Mouse (Mus musculus) forebrain, embryonic 13.5 days (tissue): ENCODE results near the gene Dlk2. TPM values are rescaled to one million over a fixed set of nuclear protein-coding genes. Genes with fewer than 3 reads are reported as not detected.

Experiments
- ATAC-seq: fragments of 200-750 bp; cut with Nextera tagmentation; 2 replicates; pipeline ENCODE4 v1.8.0; 2017
- H3K27ac ChIP-seq: fragments of 300-500 bp; sonication (generic); 2 replicates; pipeline ENCODE4 v1.5.1; 2015; ENCODE audit warnings: inconsistent platforms, mild to moderate bottlenecking, moderate library complexity
- H3K27me3 ChIP-seq: fragments of 300-500 bp; sonication (generic); 2 replicates; pipeline ENCODE4 v1.6.1; 2015; ENCODE audit warnings: mild to moderate bottlenecking, inconsistent platforms
- H3K36me3 ChIP-seq: fragments of 300-500 bp; sonication (generic); 2 replicates; pipeline ENCODE4 v1.6.1; 2015; ENCODE audit warnings: mild to moderate bottlenecking, inconsistent platforms; ENCODE audit not compliant: poor library complexity, severe bottlenecking
- H3K4me1 ChIP-seq: fragments of 300-500 bp; sonication (generic); 2 replicates; pipeline ENCODE4 v1.6.1; 2015; ENCODE audit warnings: inconsistent platforms
- H3K4me2 ChIP-seq: fragments of 300-500 bp; sonication (generic); 2 replicates; pipeline ENCODE4 v1.6.1; 2015; ENCODE audit warnings: inconsistent platforms, mild to moderate bottlenecking, moderate library complexity
- H3K4me3 ChIP-seq: fragments of 300-500 bp; sonication (generic); 2 replicates; pipeline ENCODE4 v1.5.1; 2015; ENCODE audit warnings: mild to moderate bottlenecking, inconsistent platforms
- H3K9ac ChIP-seq: fragments of 300-500 bp; sonication (generic); 2 replicates; pipeline ENCODE4 v1.6.1; 2015; ENCODE audit warnings: mild to moderate bottlenecking, inconsistent platforms
- H3K9me3 ChIP-seq: fragments of 300-500 bp; sonication (generic); replicated peaks from 2 replicates; pipeline ENCODE4 v1.6.1; 2016; ENCODE audit warnings: inconsistent platforms
- WGBS: fragments of 180-500 bp; shearing (Covaris S2); methylation state at CpG from one replicate; pipeline ENCODE4 v1.1.7; 2015; 5-methylcytosine and 5-hydroxymethylcytosine counted together
- polyA plus RNA-seq: library from polyadenylated mRNA; unstranded; fragments of >200 nt; fragmentation: Nextera tagmentation; extraction: Ambion mirVana; gene quantifications from 2 replicates; pipeline ENCODE4 v1.2.1, GENCODE M21; 2015

Dlk2 gene
- polyA plus RNA-seq, 1 experiment from 2014 or later = 2.6 TPM

- Histone ChIP-seq H3K27me3 (peaks cover 71% of the 10 kb centered on the region), H3K9me3 (no peaks in the 10 kb centered on the region), H3K4me1 (peaks cover 20% of the 10 kb centered on the region), H3K36me3 (peaks cover 4% of the 10 kb centered on the region; the same call in 1 of the 2 replicates), H3K4me2 (peak overlapping the region; percentile 99), H3K9ac (peak overlapping the region; percentile 71), H3K4me3 (peak overlapping the region; percentile 66), H3K27ac (peak overlapping the region; percentile 16; the same call in 1 of the 2 replicates)
- under 1% methylated on average over 44 of the region's 48 CpGs for WGBS
- peak; percentile 86 for ATAC-seq
Measured at GRCm38 (mm10) chr17:46298220-46298913, 1.1 kb downstream of the Dlk2 start.

GRCm38 (mm10) chr17:46301892-46302291 is 4.7 kb downstream of the Dlk2 start:
- WGBS = 78% methylated on average over 12 of the region's 12 CpGs
- Histone ChIP-seq H3K27me3 (peaks cover 42% of the 10 kb centered on the region), H3K4me3 (no peak overlapping the region), H3K36me3 (peaks cover 20% of the 10 kb centered on the region), H3K4me2 (no peak overlapping the region), H3K9ac (no peak overlapping the region), H3K9me3 (no peaks in the 10 kb centered on the region), H3K27ac (no peak overlapping the region), H3K4me1 (peaks cover 20% of the 10 kb centered on the region)
- ATAC-seq = no peak

- Histone ChIP-seq H3K9ac (no peak overlapping the region), H3K9me3 (no peaks in the 10 kb centered on the region), H3K4me1 (no peaks in the 10 kb centered on the region), H3K27ac (no peak overlapping the region), H3K36me3 (peaks cover 20% of the 10 kb centered on the region), H3K27me3 (peaks cover 21% of the 10 kb centered on the region), H3K4me3 (no peak overlapping the region), H3K4me2 (no peak overlapping the region)
- ATAC-seq = no peak
- 89% methylated on average over 9 of the region's 9 CpGs for WGBS
Measured at GRCm38 (mm10) chr17:46304184-46304583, 7.0 kb downstream of the Dlk2 start.

- H3K9me3 ChIP-seq = no peaks in the 10 kb centered on the region
- 91% methylated on average over 15 of the region's 15 CpGs for WGBS
- no peak overlapping the region for H3K27ac ChIP-seq
- no peak overlapping the region for H3K4me3 ChIP-seq
- H3K4me1 ChIP-seq = no peaks in the 10 kb centered on the region
- H3K27me3 ChIP-seq = no peaks in the 10 kb centered on the region
- no peak overlapping the region; the same call in 1 of the 2 replicates for H3K9ac ChIP-seq
- peaks cover 20% of the 10 kb centered on the region for H3K36me3 ChIP-seq
- H3K4me2 ChIP-seq = no peak overlapping the region
- no peak for ATAC-seq
Measured at GRCm38 (mm10) chr17:46306956-46307355, 9.7 kb downstream of the Dlk2 start.

- no peaks in the 10 kb centered on the region for H3K27me3 ChIP-seq
- no peak overlapping the region for H3K4me3 ChIP-seq
- H3K9me3 ChIP-seq = no peaks in the 10 kb centered on the region
Measured at GRCm38 (mm10) chr17:46309835-46310234, 12.6 kb downstream of the Dlk2 start.

GRCm38 (mm10) chr17:46310515-46310914 is 13.3 kb downstream of the Dlk2 start:
- Histone ChIP-seq H3K9me3 (no peaks in the 10 kb centered on the region), H3K27me3 (no peaks in the 10 kb centered on the region), H3K4me1 (no peaks in the 10 kb centered on the region), H3K36me3 (peaks cover 5% of the 10 kb centered on the region; the same call in 1 of the 2 replicates), H3K4me3 (no peak overlapping the region), H3K9ac (no peak overlapping the region), H3K27ac (no peak overlapping the region), H3K4me2 (no peak overlapping the region)
- 92% methylated on average over 10 of the region's 10 CpGs for WGBS
- ATAC-seq = no peak

More at GRCm38 (mm10) chr17:46309835-46310234, 12.6 kb downstream of the Dlk2 start:
- Histone ChIP-seq H3K9ac (peak overlapping the region; percentile 38; the same call in 1 of the 2 replicates), H3K4me2 (no peak overlapping the region), H3K27ac (no peak overlapping the region), H3K4me1 (no peaks in the 10 kb centered on the region), H3K36me3 (peaks cover 12% of the 10 kb centered on the region; the same call in 1 of the 2 replicates)
- WGBS = 87% methylated on average over 12 of the region's 12 CpGs
- no peak for ATAC-seq

GRCm38 (mm10) chr17:46313135-46313715 is 16.0 kb downstream of the Dlk2 start:
- no peak overlapping the region for H3K4me3 ChIP-seq
- H3K36me3 ChIP-seq = no peaks in the 10 kb centered on the region
- no peaks in the 10 kb centered on the region for H3K9me3 ChIP-seq
- no peak overlapping the region for H3K27ac ChIP-seq
- H3K27me3 ChIP-seq = no peaks in the 10 kb centered on the region
- no peak for ATAC-seq
- 84% methylated on average over 9 of the region's 9 CpGs for WGBS
- no peak overlapping the region for H3K9ac ChIP-seq
- H3K4me1 ChIP-seq = no peaks in the 10 kb centered on the region
- H3K4me2 ChIP-seq = no peak overlapping the region

- no peaks in the 10 kb centered on the region for H3K9me3 ChIP-seq
- no peak overlapping the region for H3K9ac ChIP-seq
- H3K4me2 ChIP-seq = no peak overlapping the region
- no peak for ATAC-seq
- 93% methylated on average over 10 of the region's 10 CpGs for WGBS
- no peak overlapping the region for H3K27ac ChIP-seq
- H3K27me3 ChIP-seq = no peaks in the 10 kb centered on the region
- no peak overlapping the region for H3K4me3 ChIP-seq
- H3K36me3 ChIP-seq = peaks cover 3% of the 10 kb centered on the region; the same call in 1 of the 2 replicates
- no peaks in the 10 kb centered on the region for H3K4me1 ChIP-seq
Measured at GRCm38 (mm10) chr17:46315813-46316212, 18.6 kb downstream of the Dlk2 start.

- Histone ChIP-seq H3K36me3 (peaks cover 30% of the 10 kb centered on the region), H3K9me3 (no peaks in the 10 kb centered on the region), H3K4me3 (no peak overlapping the region), H3K4me2 (no peak overlapping the region), H3K9ac (no peak overlapping the region), H3K27me3 (no peaks in the 10 kb centered on the region), H3K4me1 (no peaks in the 10 kb centered on the region), H3K27ac (no peak overlapping the region)
- ATAC-seq = no peak
- 81% methylated on average over 6 of the region's 6 CpGs for WGBS
Measured at GRCm38 (mm10) chr17:46320492-46320891, 23.3 kb downstream of the Dlk2 start.

GRCm38 (mm10) chr17:46322046-46322823 is 25.0 kb downstream of the Dlk2 start:
- H3K4me3 ChIP-seq = no peak overlapping the region
- peaks cover 30% of the 10 kb centered on the region for H3K36me3 ChIP-seq
- H3K9ac ChIP-seq = no peak overlapping the region
- peaks cover 5% of the 10 kb centered on the region for H3K4me1 ChIP-seq
- no peak overlapping the region for H3K27ac ChIP-seq
- H3K4me2 ChIP-seq = no peak overlapping the region
- no peak for ATAC-seq
- no peaks in the 10 kb centered on the region for H3K27me3 ChIP-seq
- no peaks in the 10 kb centered on the region for H3K9me3 ChIP-seq
- WGBS = 88% methylated on average over 14 of the region's 14 CpGs

- no peak for ATAC-seq
- Histone ChIP-seq H3K4me2 (peak overlapping the region; percentile 85), H3K9me3 (no peaks in the 10 kb centered on the region), H3K27me3 (no peaks in the 10 kb centered on the region), H3K27ac (peak overlapping the region; percentile 97), H3K4me1 (peaks cover 10% of the 10 kb centered on the region), H3K9ac (peak overlapping the region; percentile 86), H3K36me3 (peaks cover 14% of the 10 kb centered on the region; the same call in 1 of the 2 replicates), H3K4me3 (peak overlapping the region; percentile 71)
- 3% methylated on average over 27 of the region's 27 CpGs for WGBS
Measured at GRCm38 (mm10) chr17:46327413-46327905, 30.2 kb downstream of the Dlk2 start.
